In the genomic region with DNA sequence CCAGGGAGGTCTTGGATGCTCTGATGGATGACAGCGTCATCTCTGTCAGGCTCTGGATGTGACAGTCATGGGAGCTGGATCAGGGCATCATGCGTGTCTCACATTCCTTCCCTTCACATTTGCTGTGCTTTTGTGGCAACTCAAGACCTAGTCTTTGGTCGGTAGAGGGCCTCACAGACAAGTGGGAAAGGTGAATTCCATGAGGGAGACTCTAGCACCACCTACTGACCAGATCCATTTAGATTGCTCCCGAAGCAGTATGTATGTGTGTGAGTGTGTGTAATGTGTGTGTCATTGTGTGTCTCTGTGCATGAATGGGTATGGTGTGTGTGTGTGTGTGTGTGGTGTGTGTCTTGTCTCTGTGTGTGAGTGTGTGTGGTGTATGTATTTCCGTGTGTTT, we compare ENCODE assay signal across 9 mouse cellular contexts. TPM values are rescaled to one million over a fixed set of nuclear protein-coding genes. Genes with fewer than 3 reads are reported as not detected.
DNase-seq lines count a peak whose midpoint lies in the region; ATAC-seq and TF ChIP-seq lines count a peak whose summit lies in the region.
"Had no signal": no experiment of that assay in that cellular context is flagged by ENCODE, and none has a peak within 500 bp of the region (broad histone marks: within the 10 kb centered on the region; RNA-seq: fewer than 3 reads in every experiment).

No protein-coding gene starts in this region.

- TF ChIP-seq CTCF in heart, adult 2 months (IDR thresholded peaks at IDR 0.05): peak; percentile 81
- no peak for TF ChIP-seq CTCF in Patski (IDR thresholded peaks at IDR 0.05)

- H3K4me1 ChIP-seq in heart, adult 2 months (ENCODE audit: control insufficient read depth, insufficient read depth, low read length): peaks cover 10% of the 10 kb centered on the region
- H3K4me1 ChIP-seq in heart, embryonic 12.5 days (replicated peaks): 0 out of 2 replicates have a peak, but pooled peaks cover 3% of the 10 kb centered on the region
- H3K4me1 ChIP-seq in hindbrain, embryonic 14.5 days (replicated peaks; ENCODE audit: control insufficient read depth, insufficient read depth, low read length): no peaks in the 10 kb centered on the region
- no peaks in the 10 kb centered on the region for H3K4me1 ChIP-seq in midbrain, embryonic 13.5 days (replicated peaks)

- no peak overlapping the region for H3K27ac ChIP-seq in heart, adult 2 months
- H3K27ac ChIP-seq in heart, embryonic 12.5 days (ENCODE audit: poor library complexity, severe bottlenecking): no peak overlapping the region
- no peak overlapping the region for H3K27ac ChIP-seq in hindbrain, embryonic 14.5 days
- no peak overlapping the region for H3K27ac ChIP-seq in midbrain, embryonic 13.5 days

- H3K9ac ChIP-seq in heart, adult 2 months (ENCODE audit: low read depth, low read length): no peak overlapping the region
- H3K9ac ChIP-seq in heart, embryonic 12.5 days: no peak overlapping the region
- no peak overlapping the region for H3K9ac ChIP-seq in hindbrain, embryonic 14.5 days
- H3K9ac ChIP-seq in midbrain, embryonic 13.5 days (replicated peaks): no peak overlapping the region

- in situ Hi-C loops in Patski (cut with MboI; ENCODE audit: low pct_unique_long_range_greater_than_20kb): loop anchor here (5.0 kb wide), 1 partner anchor 47 kb away; no protein-coding TSS in a partner anchor

- POLR2A ChIA-PET in Patski (lab: Charles Lee): interaction anchor here (0.9 kb wide), 1 partner anchor 95 kb away, joined by 3 read pairs; no protein-coding TSS in a partner anchor

- no peak for ATAC-seq in heart, embryonic 12.5 days (ENCODE audit: insufficient number of reproducible peaks, low FRiP score)
- peak; percentile 20 for ATAC-seq in Patski
- peak; percentile 27; the same call in 1 of the 2 replicates for ATAC-seq in hindbrain, embryonic 14.5 days (ENCODE audit: low FRiP score)
- ATAC-seq in midbrain, embryonic 13.5 days: peak; percentile 50; the same call in 1 of the 2 replicates

- H3K9me3 ChIP-seq in heart, embryonic 12.5 days (replicated peaks): no peaks in the 10 kb centered on the region
- no peaks in the 10 kb centered on the region for H3K9me3 ChIP-seq in hindbrain, embryonic 14.5 days (ENCODE audit: control insufficient read depth, low read length)
- no peaks in the 10 kb centered on the region for H3K9me3 ChIP-seq in midbrain, embryonic 13.5 days

- CTCF ChIA-PET in Patski (lab: Charles Lee): interaction anchor here (0.7 to 5.8 kb wide), 8 partner anchors 9 to 248 kb away, joined by 3 to 44 read pairs (median 6); no protein-coding TSS in a partner anchor

- no peak for TF ChIP-seq POLR2A in heart, adult 2 months (IDR thresholded peaks at IDR 0.05; ENCODE audit: insufficient read depth, low read depth, low read length)

- no peaks in the 10 kb centered on the region for H3K36me3 ChIP-seq in heart, adult 2 months (ENCODE audit: control insufficient read depth, insufficient read depth, low read length)
- peaks cover 58% of the 10 kb centered on the region for H3K36me3 ChIP-seq in heart, embryonic 12.5 days
- H3K36me3 ChIP-seq in hindbrain, embryonic 14.5 days (replicated peaks; ENCODE audit: control insufficient read depth, insufficient read depth): no peaks in the 10 kb centered on the region
- peaks cover 14% of the 10 kb centered on the region; the same call in 1 of the 2 replicates for H3K36me3 ChIP-seq in midbrain, embryonic 13.5 days

- 0 out of 2 replicates have a peak, but pooled peaks have one; percentile 47 for TF ChIP-seq EP300 in heart, adult 2 months (IDR thresholded peaks at IDR 0.05; ENCODE audit: insufficient read depth, low read depth, low read length)

- H3K27me3 ChIP-seq in heart, adult 2 months (ENCODE audit: control insufficient read depth, insufficient read depth, low read length): no peaks in the 10 kb centered on the region
- H3K27me3 ChIP-seq in heart, embryonic 12.5 days (replicated peaks): peaks cover 16% of the 10 kb centered on the region; the same call in 1 of the 2 replicates
- no peaks in the 10 kb centered on the region for H3K27me3 ChIP-seq in Patski
- H3K27me3 ChIP-seq in hindbrain, embryonic 14.5 days (ENCODE audit: control insufficient read depth, insufficient read depth, low read length): no peaks in the 10 kb centered on the region
- no peaks in the 10 kb centered on the region for H3K27me3 ChIP-seq in midbrain, embryonic 13.5 days

- no peaks in the 10 kb centered on the region for H3K79me2 ChIP-seq in heart, adult 2 months (replicated peaks; ENCODE audit: control insufficient read depth, insufficient read depth, low read length)

- H3K4me3 ChIP-seq in heart, adult 2 months: no peak overlapping the region
- no peak overlapping the region for H3K4me3 ChIP-seq in heart, embryonic 12.5 days
- no peak overlapping the region for H3K4me3 ChIP-seq in hindbrain, embryonic 14.5 days (replicated peaks; ENCODE audit: low read length)
- H3K4me3 ChIP-seq in midbrain, embryonic 13.5 days (replicated peaks): no peak overlapping the region
- H3K4me3 ChIP-seq: megakaryocyte, embryonic 14.5 days had no signal

- intact Hi-C loops in heart, adult 2 months (cut with DNase I): loop anchor here (1.0 kb wide), 1 partner anchor 98 kb away; no protein-coding TSS in a partner anchor

- 54% methylated on average over 5 of the region's 5 CpGs for WGBS in heart, adult 2 months
- WGBS in heart, embryonic 12.5 days: 50% methylated on average over 5 of the region's 5 CpGs
- 48% methylated on average over 5 of the region's 5 CpGs for WGBS in hindbrain, embryonic 14.5 days
- 55% methylated on average over 5 of the region's 5 CpGs for WGBS in midbrain, embryonic 13.5 days

- no peak overlapping the region for H3K4me2 ChIP-seq in heart, embryonic 12.5 days
- no peak overlapping the region for H3K4me2 ChIP-seq in hindbrain, embryonic 14.5 days (replicated peaks)
- H3K4me2 ChIP-seq in midbrain, embryonic 13.5 days (replicated peaks): no peak overlapping the region

- peak in 1 of 2 experiments; percentile 41 for DNase-seq in heart, adult 2 months
- peak; percentile 61 for DNase-seq in Patski (ENCODE audit: low read depth, low spot score)
- DNase-seq in embryo, embryonic 11.5 days (ENCODE audit: low read depth, low spot score): peak; percentile 40
- DNase-seq in hindbrain, embryonic 14.5 days (ENCODE audit: low spot score): peak; percentile 86
- DNase-seq in layer of hippocampus, adult 9-10 months (ENCODE audit: low spot score): peak; percentile 92
- DNase-seq in urinary bladder, postnatal 25 days (ENCODE audit: low spot score): no peak

RNA-seq across cellular contexts. Expression of a gene that starts 43.5 kb away (rescaled TPM):
- 10 to 100 TPM; 88.9 to 96.1 TPM for total RNA-seq in heart, adult 2 months (2021)
- polyA plus RNA-seq in heart, adult 2 months (2012; rRNA removed): 174 and 240 TPM in 2 replicates
- polyA plus RNA-seq in heart, embryonic 12.5 days (2016; fragmentation: Nextera tagmentation; extraction: Ambion mirVana): 142 and 145 TPM in 2 replicates
- 11.6 TPM for polyA plus RNA-seq in Patski (2021)
- 51.0 and 54.2 TPM in 2 replicates for polyA plus RNA-seq in hindbrain, embryonic 14.5 days (2014; fragmentation: Nextera tagmentation; extraction: Ambion mirVana)
- polyA plus RNA-seq in midbrain, embryonic 13.5 days (2015; fragmentation: Nextera tagmentation; extraction: Ambion mirVana): 51.3 and 53.9 TPM in 2 replicates
